Mouse (Mus musculus) regulatory T cell (primary cell): ENCODE data around the gene Frs3.
"Not testable (repeated sequence)": the region's sequence is repeated elsewhere in the genome, so short reads cannot be mapped to it uniquely, and the experiment has no call there.

Experiments
- in situ Hi-C: fragments of 300-600 bp; cut with MboI, MseI; formaldehyde crosslinking; loops from one replicate; pipeline ENCODE4 v1.15.1; 2025; ENCODE audit warnings: high pct_unique_total_duplicates

Gene Frs3

DNA sequence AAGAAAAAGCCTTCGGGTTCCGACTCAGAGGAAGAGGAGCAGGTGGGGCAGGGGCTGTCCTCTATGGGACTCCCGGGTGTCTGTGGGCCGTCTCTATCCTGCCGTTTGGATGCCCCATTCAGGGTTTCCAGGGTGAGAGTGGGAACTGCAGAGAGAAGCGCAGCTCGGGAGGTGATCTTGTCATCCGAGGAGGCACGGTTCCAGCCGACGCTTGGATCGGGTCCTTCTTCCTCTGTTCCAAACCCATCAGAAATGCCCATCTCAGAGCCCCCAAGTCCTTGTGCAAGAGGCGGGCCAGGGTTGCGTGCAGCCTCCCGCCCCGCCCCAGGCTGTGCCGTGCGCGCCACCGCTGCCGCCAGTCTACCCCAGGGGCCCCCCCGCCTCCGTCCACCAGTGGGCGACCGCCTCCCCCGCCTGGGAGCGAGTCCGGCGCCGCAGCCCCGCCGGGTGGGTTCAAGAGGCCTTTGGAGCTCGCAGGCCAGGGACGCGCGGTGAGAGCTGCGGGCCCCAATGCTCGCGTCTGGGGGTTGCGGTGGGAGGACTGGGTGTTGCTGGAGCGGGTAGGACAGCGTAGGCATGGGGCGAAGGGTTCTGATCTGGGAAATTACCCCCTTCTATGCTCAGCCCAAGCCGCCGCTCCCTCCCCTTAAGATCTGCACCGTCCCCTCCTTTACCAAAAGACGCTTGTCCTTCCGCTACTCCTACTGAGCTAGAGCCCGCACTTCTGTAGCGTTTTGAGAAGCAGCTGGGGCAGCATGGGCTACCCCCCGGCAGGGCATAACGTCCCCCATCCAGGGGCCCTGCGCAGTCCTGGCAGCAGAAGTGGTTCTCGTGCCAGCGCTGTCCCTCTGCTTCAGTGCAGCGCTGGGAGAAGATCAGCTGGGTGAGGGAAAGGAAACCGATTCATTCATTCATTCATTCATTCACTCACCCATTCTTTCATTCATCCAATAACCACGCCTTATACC is at the start of gene Frs3:
Gene Frs3 (plus strand): TSS at position 423 of the 968 bp plus-strand sequence.
- in situ Hi-C loops = no loop called here

DNA sequence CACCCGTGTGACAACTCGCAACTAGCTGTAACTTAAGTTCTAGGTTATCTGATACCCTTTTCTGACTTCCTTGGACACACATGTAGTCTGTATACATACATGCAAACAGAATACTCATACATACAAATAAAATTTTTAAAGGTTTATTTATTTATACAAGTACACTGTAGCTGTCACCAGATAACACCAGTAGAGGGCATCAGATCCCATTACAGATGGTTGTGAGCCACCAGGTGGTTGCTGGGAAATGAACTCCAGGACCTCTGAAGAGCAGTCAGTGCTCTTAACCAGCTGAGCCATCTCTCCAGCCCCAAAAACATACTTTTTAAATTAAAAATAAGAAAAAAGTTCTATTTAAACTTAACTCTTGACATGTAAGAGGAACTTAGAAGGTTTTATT is 45.8 kb upstream of the Frs3 start:
- in situ Hi-C loops = no loop called here

DNA sequence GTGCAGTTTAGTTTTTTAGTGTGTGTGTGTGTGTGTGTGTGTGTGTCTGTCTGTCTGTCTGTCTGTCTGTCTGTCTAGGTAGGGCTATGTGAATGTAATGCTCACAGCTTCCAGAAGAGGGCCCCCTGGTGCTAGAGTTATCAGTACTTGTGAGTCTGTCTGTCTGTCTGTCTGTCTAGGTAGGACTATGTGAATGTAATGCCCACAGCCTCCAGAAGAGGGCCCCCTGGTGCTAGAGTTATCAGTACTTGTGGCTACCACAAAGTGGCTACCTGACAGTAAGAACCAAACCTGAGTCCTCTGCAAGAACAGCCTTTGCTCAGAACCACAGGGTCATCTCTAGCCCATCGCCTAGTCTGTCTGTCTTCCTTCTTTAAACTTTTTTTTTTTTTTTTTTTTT is 42.1 kb upstream of the Frs3 start:
- in situ Hi-C loops = no loop called here

DNA sequence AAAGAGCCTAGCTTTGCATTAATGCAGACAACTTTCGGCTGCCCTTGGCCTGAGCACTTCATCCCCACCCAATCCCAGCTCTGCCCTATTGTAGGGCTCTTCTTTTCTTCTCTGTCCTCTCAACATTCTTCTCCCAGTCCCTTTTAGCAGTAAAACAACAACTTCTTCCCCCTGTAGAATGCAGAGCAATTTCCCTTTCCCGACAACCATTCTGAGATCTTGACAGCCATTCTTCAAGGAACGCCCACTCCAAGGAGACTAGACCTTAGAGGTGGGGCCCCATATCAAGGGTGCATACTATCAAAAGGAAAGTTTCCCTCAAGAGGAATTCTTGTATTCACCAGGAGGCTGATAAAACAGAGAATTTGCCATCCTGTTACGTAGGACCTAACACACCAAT is 39.9 kb upstream of the Frs3 start:
- in situ Hi-C loops = no loop called here

DNA sequence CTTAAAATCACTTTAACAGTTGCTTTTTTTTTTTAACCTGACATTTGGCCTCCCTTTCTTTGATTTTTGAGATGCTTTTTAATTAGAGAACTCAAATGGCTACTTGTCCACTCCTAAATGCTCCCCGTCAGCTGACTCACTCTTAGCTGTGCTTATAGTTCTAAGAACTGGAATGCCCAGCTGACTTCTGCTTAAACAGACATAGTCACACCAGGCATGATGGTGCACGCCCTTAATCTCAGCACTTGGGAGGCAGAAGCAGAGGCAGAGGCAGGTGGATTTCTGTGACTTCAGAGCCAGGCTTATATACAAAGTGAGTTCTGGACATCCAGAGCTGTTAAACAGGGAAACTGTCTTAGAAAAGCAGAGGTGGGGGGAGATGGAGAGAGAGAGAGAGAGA is 36.9 kb upstream of the Frs3 start:
- in situ Hi-C loops = no loop called here

DNA sequence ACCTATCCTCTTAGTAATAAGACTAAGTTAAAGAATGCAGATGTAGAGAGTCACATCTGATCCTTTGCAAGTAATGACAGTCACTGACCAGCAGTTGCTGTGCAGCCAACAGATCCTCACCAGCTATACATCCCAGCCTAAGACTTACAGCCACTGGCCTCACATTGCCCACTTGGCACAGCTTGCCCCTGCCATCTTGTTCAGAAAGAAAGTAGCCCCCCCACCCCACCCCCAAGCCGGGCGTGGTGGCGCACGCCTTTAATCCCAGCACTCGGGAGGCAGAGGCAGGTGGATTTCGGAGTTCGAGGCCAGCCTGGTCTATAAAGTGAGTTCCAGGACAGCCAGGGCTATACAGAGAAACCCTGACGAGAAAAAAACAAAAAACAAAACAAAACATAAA is 34.5 kb upstream of the Frs3 start:
- in situ Hi-C loops = not testable (repeated sequence)

DNA sequence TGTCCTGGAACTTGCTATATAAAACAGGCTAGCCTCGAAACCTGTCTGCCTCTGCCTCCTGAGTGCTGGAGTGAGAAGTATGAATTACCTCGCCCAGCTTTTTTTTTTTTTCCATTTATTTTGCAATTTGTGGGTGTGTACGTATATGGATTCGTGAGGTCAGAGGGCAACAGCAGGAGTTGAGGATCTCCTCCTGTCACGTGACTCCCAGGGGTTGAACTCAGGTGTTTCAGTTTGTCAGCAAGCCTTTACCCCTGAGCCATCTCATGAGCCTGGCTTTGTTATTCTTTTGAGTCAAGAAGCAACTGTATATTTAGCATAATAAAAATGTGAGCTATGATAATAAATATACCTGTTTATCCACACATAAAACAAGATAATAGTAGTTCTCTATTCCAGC is 33.1 kb upstream of the Frs3 start:
- in situ Hi-C loops = no loop called here

DNA sequence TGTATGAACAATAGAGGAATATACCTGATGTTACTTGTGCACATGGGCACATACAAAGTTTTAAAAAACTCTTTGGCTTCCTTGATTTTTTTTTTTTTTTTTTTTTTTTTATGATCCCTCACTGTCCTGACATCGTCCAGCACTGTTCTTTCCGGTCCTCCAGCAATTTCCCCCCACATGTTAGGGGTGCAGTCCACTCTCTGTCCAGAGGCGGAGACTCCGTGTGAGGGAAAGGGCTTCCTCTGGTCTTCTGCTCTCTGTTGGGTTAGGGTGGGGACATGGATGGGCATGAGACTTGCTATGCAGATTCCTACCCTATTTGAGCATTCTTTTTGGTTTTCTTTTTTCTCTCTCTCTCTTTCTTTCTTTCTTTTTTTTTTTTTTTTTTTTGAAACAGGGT is 30.9 kb upstream of the Frs3 start:
- in situ Hi-C loops = no loop called here

DNA sequence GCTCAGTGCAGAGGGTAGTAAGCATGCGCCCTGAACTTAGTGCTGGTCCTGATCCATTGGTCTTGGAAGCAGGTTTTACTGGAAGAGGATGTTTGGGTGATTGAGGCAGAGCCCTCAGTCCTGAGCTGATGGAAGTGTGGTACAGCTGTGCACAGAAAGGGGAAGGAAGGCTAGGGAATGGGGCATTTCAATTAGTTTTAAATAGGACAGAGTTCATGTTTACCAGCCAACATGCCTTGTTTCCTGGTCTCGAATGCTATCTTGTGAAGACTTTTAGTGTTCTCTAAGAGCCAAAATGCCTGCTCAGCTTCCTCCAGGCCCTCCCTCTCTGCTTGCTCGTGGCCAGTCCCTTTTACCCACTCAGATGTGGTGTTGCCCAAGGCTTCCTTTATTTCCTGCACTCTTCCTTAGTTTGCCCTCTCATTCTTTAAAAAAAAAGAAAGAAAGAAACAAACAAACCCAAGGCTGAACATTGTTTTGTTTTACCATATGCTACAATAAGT is 30.0 kb upstream of the Frs3 start:
- in situ Hi-C loops = no loop called here

DNA sequence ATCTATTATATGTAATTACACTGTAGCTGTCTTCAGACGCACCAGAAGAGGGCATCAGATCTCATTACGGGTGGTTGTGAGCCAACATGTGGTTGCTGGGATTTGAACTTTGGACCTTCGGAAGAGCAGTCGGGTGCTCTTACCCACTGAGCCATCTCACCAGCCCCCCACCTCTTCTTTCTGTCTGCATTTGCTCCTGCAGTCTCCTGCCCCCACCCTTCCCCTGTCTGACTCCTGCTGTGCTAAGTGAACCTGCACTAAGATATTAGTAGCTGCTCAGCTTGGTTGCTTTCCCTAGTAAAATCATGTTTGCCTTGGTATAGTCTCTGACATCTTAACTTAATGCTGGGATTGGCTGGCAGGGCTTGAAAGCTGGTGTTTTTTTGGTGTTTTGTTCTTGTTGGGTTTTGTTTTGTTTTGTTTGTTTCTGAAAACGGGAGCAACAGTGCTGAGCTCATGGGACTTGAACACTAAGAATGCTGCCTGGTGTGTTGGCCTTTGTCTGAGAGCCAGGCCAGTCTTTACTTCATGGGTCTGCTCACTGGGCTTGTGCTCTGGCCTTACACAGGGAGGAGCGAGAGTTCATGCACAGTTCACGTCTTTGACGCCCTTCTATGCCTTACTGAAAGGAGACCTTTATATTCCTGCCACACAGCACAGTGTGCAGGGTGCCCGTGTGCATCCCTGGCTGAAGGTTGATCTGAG is 25.7 kb upstream of the Frs3 start:
- in situ Hi-C loops = no loop called here

DNA sequence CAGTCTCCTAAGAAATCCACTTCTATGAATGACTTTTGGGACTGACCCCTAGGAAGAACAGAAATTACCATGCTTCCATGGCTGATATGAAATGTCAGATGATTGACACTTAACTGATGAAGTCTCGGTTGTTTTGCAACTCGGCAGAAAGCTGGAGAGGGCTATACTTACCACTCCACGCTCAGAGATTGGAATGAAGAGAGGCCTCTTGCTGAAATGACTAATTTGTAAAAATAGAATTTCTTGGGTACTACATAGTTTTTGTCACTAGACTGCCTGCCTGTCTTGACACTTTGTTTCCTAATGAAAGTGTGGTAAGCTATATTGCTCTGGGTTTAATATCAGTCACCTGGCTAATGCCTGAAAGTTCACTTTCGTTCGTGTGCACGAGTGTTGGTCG is 24.4 kb upstream of the Frs3 start:
- in situ Hi-C loops = no loop called here

DNA sequence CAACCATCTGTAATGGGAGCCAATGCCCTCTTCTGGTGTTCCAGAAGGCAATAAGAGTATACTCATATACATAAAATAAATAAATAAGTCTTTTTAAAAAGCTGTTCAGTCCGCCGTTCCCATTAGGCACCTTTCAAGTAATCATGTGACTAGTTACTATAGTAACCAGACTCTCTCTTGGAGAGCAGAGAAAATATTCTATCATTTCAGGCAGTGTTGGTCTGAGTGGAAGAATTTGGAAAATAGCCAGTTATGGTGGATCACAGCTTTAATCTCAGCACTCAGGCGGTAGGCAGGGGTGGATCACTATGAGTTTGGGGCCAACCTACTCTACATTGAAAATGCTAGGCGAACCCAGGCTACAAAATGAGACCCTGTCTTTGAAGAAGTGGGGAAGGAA is 19.7 kb upstream of the Frs3 start:
- in situ Hi-C loops = no loop called here

DNA sequence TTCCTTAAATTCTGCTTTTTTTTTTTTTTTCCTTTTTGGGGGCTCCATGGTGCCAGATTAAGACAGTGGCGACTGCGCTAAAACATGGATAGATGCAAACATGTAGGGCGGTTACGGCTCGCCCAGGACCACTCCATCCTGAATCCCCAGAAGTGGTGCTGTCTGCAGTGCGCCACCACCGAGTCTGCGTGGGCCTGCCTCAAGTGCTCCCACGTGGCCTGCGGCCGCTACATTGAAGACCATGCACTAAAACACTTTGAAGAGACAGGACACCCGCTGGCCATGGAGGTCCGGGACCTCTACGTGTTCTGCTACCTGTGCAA is 16.9 kb upstream of the Frs3 start:
- in situ Hi-C loops = no loop called here

DNA sequence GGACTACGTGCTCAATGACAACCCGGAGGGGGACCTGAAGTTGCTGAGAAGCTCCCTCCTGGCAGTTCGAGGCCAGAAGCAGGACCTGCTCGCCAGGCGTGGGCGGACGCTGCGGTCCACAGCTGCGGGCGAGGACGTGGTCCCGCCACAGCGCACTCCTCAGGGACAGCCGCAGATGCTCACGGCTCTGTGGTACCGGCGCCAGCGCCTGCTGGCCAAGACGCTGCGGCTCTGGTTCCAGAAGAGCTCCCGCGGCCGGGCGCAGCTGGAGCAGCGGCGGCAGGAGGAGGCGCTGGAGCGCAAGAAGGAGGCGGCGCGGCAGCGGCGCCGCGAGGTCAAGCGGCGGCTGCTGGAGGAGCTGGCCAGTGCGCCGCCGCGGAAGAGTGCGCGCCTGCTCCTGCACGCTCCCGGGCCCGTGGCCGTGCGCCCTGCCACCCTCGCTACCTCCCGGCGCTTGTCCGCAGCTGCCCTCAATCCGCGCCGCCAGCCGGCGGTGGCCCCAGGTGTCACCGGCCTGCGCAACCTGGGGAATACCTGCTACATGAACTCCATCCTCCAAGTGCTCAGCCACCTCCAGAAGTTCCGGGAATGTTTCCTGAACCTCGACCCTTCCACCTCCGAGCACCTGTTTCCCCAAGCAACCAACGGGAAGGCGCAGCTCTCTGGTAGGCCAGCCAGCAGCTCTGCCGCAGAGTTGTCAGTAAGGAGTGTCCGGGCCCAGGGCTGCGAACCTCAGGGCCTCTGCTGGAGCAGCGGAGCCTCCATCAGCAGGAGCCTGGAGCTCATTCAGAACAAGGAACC is 16.3 kb upstream of the Frs3 start:
- in situ Hi-C loops = no loop called here

DNA sequence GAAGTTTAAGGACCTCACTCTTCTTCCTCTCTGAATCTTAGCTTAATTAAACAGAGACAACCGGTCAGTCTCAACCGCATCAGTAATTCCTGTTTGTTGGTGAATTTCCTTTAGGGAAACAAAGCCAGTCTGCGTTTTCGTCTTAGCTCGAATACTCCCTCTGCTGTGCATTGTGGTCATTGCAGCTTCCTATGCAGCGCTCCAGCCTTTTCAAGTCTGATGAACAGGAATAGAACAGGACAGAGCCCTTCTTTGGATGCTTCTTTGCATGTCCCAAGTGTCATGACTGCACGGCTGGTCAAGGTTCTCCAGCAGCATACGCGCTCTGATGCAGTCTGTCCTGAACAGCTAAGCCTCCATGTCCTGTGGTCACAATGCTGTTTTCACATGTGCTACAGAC is 12.2 kb upstream of the Frs3 start:
- in situ Hi-C loops = no loop called here

DNA sequence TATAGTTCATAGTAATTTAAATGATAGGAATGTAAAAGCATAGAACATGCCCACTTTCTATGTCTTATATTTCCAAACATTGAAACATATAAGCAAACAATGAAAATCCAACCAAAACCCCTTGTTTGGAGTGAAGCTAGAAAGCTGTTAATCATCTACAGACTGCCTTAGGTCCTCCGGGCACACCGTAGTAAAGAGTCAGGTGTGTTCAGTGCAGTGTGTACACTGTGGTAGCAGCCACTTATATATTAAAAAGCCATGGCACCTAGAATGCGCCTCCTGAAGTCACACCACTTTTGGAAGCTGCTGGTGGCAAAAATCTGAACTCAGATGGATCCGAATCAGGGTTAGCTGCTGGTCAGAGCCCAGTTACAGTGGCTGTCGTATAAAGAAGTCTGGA is 10.6 kb upstream of the Frs3 start:
- in situ Hi-C loops = no loop called here

DNA sequence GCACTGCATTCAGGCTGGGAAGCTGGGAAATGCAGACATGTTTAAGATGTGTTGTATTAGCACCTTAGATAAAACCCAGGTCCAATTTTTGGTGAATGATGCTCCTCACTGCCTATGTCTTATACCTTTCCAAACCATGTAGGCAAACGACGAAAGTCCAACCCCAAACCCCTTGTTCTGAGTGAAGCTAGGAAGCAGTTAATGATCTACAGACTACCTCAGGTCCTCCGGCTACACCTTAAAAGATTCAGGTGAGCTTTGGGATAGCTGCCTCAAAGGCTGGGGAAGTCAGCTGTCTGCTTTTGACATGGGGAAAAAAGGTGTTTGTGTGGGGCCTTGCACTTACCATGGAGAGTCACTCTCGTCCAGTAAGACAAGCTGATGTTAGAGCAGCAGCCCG is 10.1 kb upstream of the Frs3 start:
- in situ Hi-C loops = no loop called here

DNA sequence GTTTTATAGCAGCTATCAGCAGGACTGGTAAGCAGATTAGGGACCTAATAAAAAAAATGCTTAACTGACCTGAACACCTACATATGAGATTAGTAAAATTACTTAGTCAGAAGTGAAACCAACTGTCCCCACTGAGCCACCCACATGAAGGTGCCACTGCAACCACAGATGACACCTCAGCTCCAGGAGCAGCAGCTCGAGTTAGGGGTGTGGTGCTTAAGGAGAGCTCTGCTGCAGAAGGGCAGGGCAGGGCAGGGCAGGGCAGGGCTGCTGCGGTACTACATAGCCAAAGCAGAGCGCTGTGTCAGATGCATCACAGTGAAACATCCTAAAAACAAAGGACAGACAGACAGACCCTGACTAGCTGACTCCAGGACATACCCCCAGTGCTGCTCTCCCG is 6.0 kb upstream of the Frs3 start:
- in situ Hi-C loops = no loop called here

DNA sequence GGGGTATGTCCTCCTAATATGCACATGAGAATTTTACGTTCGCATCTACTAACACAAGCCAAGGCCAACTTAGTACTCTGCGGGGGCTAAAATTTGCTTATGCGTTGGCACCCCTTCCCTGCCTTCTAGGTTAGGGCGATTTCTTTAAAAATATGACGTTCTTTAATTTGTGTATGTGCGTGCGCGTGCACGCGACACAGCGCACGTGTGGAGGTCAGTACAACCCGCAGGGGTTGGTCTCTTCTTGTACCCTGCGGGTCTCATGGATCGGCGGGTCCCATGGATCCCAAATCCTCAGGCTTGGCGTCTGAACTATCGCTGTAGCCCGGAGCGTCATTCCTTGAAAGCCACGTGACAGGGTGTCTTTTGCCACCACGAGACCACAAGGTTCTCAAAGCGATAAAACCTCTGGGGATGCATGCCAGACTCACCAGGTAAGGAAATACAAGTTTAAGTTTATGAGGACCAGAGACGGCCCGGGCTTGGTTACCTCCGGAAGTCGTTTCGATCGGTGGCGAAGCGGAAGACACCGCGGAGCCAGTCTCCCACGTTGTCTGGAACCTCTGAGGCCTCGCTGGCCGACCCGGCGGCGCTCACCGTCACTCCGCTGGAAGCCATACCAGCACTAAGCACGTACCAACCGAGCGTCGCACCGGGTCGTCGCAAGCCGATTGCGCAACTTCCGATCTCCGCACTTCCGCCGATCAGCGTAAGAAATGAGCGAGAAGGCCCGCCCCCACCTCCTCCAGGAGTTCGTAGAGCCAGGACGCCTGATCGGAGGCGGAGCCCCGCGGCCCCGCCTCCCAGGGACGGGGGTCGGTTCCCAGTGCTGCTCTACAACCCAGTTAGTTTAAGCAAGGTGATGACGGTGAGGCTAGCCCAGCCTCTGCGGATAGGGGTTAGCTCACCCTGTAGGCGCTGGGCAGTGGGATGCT is 1.2 kb upstream of the Frs3 start:
- in situ Hi-C loops = no loop called here

DNA sequence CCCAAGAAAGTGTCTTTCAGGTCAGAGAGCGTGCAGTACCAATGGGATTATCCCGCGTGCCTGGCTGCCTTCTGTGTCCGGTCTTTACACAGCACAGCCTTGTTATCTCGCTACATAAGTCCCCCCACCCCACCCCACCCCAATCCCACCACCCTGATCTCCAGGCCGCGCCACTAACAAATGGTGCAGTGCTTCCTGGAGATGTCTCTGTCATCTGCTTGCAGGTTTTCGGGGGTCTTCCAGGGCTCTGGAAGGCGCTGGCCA is 554 bp upstream of the Frs3 start, which contains the start of gene Tomm6:
Gene Tomm6 (minus strand): TSS at position 43 of the 264 bp plus-strand sequence.
- in situ Hi-C loops = no loop called here

DNA sequence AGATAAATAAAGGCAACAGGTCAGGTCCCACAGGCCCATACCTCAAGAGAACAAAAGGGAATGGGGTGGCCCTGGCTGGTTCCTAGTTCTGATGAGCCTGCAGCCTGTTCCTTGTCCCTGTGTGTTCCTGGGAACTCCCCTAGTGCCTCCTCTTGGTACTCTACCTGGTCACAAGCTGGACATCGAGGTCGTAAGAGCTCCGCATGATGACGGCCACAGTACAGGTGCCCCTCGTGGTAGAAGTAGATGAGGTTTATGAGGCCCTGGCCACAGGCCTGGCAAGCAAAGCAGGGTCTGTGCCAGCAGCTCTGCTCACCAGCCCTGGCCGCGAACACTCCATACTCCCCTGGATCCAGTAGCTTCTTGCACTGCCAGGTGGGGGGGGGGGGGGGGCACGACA is 1.1 kb downstream of the Frs3 start:
- in situ Hi-C loops = loop anchor here (5.0 kb wide), 2 partner anchors 53 to 183 kb away; partner anchors contain the start of gene Ccnd3
